Mouse (Mus musculus): ENCODE measurements at regions not wholly inside any gene's neighbourhood (a gene's known extent, or its start where the extent isn't known, plus 50 kb on each side); places are given as distances from the start of the nearest gene placed in this dataset.

DNA sequence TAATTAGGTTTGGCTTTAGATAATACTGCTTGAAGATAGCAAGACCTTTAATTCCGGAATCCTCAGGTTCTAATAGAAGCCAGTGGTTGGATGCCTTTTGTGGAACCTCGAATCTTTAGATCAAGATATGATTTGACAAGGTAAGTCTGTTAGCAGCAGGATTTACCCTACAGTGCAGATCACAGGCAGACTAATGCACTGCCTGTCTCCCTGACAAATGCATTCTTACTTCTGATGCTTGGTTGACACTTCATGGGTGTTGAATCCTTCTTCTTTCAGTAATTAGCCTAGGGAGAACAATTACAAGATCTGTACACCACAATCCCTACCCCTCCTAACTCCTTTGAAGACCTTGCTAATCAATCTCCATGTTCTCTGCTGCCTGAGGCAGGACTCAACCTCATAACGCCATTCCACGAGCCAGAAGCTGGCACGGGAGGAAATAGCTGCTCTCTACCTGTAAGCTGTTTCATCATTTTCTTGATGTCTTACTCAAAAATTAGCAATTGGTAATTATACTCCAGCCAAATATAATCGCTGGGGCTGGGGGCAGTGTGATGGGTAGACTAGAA lies 118.3 kb upstream of the Irak1bp1 start:
- intact Hi-C loops (cut with DNase I) = no loop called here
- no peak for DNase-seq (ENCODE audit: extremely low spot score in 1 of 2, low spot score in 2 of 2)

DNA sequence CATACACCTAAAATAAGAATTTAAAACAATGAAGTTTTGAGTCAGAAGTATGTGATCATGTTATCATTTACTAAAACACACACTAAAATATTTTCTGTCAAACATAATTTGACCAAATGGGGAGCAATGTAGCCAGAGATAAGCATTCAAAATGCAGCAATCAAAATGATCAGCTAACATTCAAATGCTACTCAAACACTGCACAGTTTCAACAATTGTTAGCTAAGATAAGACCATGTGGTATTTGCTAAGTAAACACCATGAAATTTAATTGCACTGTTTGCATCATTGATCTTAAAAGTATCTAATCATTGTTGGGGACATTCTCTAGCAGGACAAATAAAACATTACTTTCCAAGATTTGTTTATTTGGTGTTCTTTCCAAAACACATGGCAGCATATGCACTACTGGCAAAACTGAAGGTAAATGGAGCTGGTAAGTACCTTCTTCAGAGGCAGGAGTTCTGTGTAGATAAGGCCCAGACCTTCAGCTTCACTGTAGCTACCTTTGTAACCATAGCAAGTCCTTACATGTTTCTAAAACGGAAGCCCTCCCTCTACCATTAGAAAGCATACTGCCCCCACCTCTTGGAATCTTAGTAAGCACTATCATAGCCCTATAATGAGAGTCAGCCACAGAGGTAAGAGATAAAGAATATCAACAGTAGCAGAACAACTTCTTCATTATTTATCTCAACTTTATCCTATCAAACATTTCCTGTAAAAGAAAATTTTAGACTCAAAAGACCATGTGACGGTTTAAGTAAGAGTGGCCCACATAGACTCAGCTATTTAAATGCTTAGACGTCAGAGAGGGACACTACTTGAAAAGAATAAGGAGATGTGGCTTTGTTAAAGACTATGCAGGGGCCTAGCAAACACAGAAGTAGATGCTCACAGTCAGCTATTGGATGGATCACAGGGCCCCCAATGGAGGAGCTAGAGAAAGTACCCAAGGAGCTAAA lies 116.3 kb upstream of the Irak1bp1 start:
- intact Hi-C loops (cut with DNase I) = no loop called here

DNA sequence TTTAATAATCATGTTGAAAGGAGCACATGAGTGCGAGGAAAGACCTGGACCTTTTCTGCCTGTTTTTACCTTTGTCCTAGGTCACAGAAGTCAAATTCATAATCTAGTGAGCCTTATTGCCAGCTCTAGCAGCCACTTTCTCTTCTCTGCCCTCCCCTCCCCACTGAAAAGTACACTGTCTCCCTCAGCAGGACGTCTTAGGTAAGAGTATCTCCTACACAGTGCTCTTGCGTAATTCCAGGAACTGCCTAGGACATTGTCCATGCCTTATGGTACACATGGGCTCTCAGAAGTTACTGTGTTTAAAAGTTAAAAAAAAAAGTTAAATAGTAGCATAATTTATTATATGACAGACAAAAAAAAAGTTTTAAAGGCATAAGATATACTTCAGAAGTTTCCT lies 100.7 kb upstream of the Irak1bp1 start:
- intact Hi-C loops (cut with DNase I) = no loop called here
- DNase-seq (ENCODE audit: extremely low spot score in 1 of 2, low spot score in 2 of 2) = no peak

More for the DNA sequence above, 116.3 kb upstream of the Irak1bp1 start:
- no peak for DNase-seq (ENCODE audit: extremely low spot score in 1 of 2, low spot score in 2 of 2)

DNA sequence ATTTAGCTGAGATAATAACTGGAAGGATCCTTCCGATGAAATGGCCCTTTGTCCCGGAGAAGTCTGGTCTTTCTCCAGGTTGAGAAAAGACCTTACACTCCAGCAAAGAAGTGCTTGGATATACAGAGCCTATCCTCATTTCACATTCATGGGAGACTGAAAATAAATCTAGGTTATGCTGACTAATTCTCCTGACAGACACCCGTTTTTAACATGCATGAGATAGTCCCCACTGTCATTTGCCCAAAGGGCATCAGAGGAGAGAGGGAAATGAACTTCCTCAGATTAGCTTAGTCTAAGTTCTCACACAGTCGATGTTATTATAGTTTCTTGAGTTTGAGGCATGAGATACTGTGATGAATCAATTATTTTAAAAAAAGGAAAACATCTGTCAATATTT lies 99.7 kb upstream of the Irak1bp1 start:
- DNase-seq (ENCODE audit: extremely low spot score in 1 of 2, low spot score in 2 of 2) = no peak
- intact Hi-C loops (cut with DNase I) = no loop called here

DNA sequence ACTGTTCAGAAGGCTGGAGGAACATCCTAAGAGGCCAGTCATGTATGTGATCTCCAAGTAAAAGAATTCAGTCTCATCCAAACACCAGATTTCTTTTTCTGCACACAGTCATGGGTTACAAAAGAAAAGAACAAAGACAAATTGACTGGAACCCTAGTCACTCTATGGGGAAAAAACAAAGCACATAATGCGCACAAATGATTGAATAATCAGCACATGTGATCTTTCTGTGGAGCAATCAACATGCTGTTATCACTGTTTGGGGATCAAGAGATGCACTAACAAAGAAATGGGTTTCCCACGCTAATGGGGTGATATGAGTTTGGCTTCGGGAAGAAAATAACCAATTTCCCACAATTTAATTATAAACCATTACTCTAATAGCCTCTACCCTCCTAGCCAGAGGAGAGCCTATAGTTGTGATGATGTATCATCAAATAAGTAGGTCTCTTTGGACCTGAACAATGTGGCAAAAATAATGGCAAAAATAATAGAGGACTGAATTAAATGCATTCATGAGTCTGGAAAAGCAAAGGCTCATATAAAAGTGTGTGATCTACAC lies 96.2 kb upstream of the Irak1bp1 start:
- no peak for DNase-seq (ENCODE audit: extremely low spot score in 1 of 2, low spot score in 2 of 2)
- intact Hi-C loops (cut with DNase I) = no loop called here

DNA sequence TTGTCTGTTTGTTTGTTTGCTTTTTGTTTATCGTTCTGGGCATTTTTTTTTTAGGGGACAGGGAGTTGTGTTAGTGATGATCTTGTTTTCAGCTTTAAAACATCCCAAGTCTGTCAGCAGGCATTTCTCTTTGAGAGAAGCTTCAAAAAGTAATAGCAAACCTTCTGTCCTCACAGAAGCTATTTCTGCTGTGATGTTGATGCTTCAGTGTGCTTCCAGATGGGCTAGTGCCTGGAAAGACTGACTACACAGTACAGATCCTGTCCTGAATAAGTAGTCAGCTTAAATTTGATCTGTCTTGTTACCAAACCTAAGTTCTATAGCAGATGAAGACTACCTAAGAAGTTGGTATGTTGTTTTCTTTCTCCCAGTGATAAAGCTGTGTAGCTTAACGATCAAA lies 94.4 kb upstream of the Irak1bp1 start:
- intact Hi-C loops (cut with DNase I) = no loop called here
- DNase-seq (ENCODE audit: extremely low spot score in 1 of 2, low spot score in 2 of 2) = no peak

DNA sequence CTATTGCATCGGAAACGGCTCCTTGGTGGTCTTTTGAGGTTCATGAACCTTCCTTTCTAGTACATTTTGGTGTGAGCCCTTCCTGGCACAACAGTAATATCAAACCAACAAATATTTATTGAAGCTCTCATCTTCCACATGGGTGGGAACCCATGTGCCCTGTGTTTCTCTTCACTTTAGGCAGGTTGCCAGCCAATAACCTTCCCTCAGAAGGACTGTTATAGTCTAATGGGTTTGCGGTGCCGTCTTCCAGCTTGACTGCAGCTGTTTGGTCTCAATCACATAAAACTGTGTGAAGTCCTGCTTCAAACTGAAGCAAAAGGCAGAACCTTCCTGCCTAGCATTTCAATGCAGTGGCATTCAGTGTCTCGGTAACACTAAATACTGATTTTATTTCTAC lies 69.4 kb upstream of the Irak1bp1 start:
- intact Hi-C loops (cut with DNase I) = no loop called here

DNA sequence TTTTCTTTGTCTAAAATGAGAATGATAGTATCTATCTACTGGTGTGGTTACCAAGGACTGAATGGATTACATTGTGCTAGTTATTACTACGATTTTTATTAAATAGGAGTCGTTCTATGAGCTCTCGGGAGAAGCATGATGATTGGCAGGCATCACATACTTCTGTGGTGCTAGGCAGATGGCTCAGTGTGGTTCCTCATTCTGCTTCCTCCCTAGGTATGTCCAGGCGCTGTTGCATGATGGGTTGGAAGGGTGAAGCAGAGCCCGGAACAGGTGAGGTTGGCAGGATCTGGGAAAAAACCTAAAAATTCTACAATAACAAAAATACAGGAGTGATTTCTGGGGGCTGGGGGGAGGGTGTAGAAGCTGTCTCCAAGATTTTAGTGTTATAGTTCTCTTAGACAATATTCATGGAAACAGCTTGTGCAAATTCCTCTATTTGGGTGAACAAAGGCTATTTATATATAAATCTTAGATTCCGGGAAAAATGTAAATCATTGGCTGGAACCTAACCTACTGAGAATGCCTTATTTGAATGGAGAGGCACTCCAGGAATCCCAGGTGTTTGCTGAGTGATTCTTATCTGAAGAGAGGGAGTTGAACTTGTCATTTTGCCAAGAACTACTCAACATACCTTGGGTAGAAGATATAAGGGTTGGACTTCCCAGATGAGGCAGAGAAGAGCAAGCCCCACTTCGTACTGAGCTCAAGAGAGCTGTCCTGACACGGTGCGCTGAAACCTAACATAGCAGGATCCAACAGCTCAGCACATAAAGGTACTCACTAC lies 68.5 kb upstream of the Irak1bp1 start:
- DNase-seq (ENCODE audit: extremely low spot score in 1 of 2, low spot score in 2 of 2) = no peak
- intact Hi-C loops (cut with DNase I) = no loop called here

More for the DNA sequence above, 69.4 kb upstream of the Irak1bp1 start:
- DNase-seq (ENCODE audit: extremely low spot score in 1 of 2, low spot score in 2 of 2) = no peak

DNA sequence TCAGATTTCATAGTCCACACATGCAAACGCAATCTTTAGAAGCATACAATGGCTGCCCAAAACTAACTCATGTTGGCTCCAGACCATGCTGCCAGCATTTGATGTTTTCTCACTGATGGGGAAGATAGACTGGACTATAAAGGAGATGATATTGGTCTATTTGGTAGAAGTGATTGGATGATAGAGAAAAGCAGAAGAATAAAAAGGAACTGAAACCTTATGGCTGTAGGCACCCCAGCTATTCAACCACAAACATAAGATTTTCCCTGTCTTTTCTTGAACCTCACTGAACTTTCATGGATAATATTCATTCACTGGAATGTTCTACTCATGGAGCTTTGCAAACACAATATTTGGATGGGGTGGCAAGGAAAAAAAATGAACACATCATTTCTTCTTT lies 65.7 kb upstream of the Irak1bp1 start:
- DNase-seq (ENCODE audit: extremely low spot score in 1 of 2, low spot score in 2 of 2) = no peak
- intact Hi-C loops (cut with DNase I) = no loop called here
